Mouse (Mus musculus) MEL (cell line): Measurements from ENCODE around the gene Rcbtb2.

Source experiments
- CHD1 ChIP-seq: IDR thresholded peaks from 2 replicates; pipeline ENCODE4 v1.6.1; 2012; ENCODE audit warnings: low read depth, mild to moderate bottlenecking, inconsistent platforms, low read length, improper control_type of control experiment
- CTCF ChIP-seq, 3 experiments: IDR thresholded peaks in 2 of 3; conservative IDR thresholded peaks in 1 of 3; 2 replicates each; pipeline ENCODE4 v1.5.1; 2011 to 2012; ENCODE audit warnings: low read length in 3 of 3, low read depth in 2 of 3, mild to moderate bottlenecking in 2 of 3, improper control_type of control experiment in 1 of 3, inconsistent platforms in 1 of 3, mixed read lengths in 1 of 3, moderate library complexity in 1 of 3; ENCODE audit not compliant: control insufficient read depth in 1 of 3, insufficient read depth in 1 of 3, poor library complexity in 1 of 3, severe bottlenecking in 1 of 3
- GATA1 ChIP-seq: IDR thresholded peaks from 2 replicates; pipeline ENCODE4 v1.6.1; 2011; ENCODE audit warnings: low read depth, low read length, improper control_type of control experiment
- JUND ChIP-seq: IDR thresholded peaks from 2 replicates; pipeline ENCODE4 v1.6.1; 2011; ENCODE audit warnings: low read depth, mild to moderate bottlenecking, improper control_type of control experiment, low read length
- POLR2A ChIP-seq, 2 experiments: IDR thresholded peaks; 2 replicates each; pipeline ENCODE4 v1.6.1; 2011 to 2012; ENCODE audit warnings: low read length in 2 of 2, mild to moderate bottlenecking in 2 of 2, control low read depth in 1 of 2, improper control_type of control experiment in 1 of 2, low read depth in 1 of 2, moderate library complexity in 1 of 2; ENCODE audit not compliant: control insufficient read depth in 1 of 2, insufficient read depth in 1 of 2, poor library complexity in 1 of 2
- TBP ChIP-seq: IDR thresholded peaks from 2 replicates; pipeline ENCODE4 v1.8.0; 2011; ENCODE audit warnings: low read depth, low read length, improper control_type of control experiment
- ZC3H11A ChIP-seq: IDR thresholded peaks from 2 replicates; pipeline ENCODE4 v1.6.1; 2012; ENCODE audit warnings: low read depth, mild to moderate bottlenecking, inconsistent platforms, low read length, improper control_type of control experiment

DNA sequence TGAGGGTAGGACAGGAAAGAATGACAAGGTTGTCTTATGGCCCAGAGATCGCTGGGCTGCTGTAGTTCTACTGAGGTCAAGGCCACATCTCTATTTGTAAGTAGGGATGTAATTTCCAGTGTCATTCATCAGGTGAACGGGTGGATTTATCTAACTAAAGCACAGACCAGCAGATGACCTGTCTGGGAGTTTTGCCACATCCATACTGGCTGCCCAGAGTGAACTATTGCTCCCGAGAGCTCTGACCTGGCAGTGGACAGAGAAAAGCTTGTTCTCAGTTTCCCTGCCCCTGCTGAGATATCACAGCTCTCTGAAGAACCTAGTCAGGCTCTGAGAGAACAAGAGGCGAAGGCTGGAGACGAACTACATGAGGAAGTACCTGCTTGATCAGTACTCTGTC lies 14.4 kb downstream of the Rcbtb2 start:
- no peak for TF ChIP-seq CTCF (IDR thresholded peaks at IDR 0.05 in 2 of 3, conservative IDR thresholded peaks at IDR 0.05 in 1 of 3; ENCODE audit: control insufficient read depth in 1 of 3, insufficient read depth in 1 of 3, low read depth in 2 of 3, low read length in 3 of 3, poor library complexity in 1 of 3, severe bottlenecking in 1 of 3)
- TF ChIP-seq JUND: no peak
- TF ChIP-seq TBP: no peak
- TF ChIP-seq CHD1: no peak
- no peak for TF ChIP-seq POLR2A (IDR thresholded peaks at IDR 0.05; ENCODE audit: control insufficient read depth in 1 of 2, insufficient read depth in 1 of 2, low read depth in 1 of 2, low read length in 2 of 2, poor library complexity in 1 of 2)
- no peak for TF ChIP-seq ZC3H11A
- no peak for TF ChIP-seq GATA1
